Mouse (Mus musculus): ENCODE measurements at regions not wholly inside any gene's neighbourhood (a gene's known extent, or its start where the extent isn't known, plus 50 kb on each side); places are given as distances from the start of the nearest gene placed in this dataset.
A peak's percentile ranks its signal among the peaks of the same experiment; 100 is the strongest.
"Not testable (repeated sequence)": the region's sequence is repeated elsewhere in the genome, so short reads cannot be mapped to it uniquely, and the experiment has no call there.

DNA sequence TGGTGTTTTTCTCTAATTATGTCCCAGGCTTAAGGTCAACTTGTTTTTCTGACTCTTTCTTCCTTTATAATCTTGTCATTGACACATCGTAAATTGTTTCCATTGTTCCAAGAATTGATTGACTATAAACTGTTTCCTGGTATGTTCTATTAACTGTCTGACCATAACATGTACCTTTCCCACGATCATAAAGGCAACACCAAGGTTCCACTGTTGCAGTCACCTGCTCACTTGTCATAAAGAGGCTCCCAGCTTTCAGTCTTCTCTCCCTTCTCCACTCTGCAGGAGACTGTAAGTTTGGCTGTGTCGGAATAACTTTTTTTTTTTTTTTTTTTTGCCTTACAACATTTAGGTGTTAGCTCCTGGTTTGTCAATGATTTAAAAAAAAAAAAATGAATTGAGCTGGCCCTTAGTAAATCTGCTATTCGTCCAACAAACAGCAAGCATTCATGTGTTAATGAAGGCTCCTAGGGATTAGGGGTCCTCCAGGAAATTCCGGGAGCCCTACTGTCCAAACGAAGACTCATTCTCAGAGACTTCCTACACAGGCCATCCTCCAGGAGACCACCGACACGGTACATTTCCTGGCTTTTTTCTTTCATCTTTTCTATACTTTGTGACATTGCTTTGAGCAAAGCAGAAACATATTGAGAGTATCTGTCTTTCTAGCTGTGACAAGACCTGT is 122.2 kb upstream of the Trim24 start:
- no peak for DNase-seq

DNA sequence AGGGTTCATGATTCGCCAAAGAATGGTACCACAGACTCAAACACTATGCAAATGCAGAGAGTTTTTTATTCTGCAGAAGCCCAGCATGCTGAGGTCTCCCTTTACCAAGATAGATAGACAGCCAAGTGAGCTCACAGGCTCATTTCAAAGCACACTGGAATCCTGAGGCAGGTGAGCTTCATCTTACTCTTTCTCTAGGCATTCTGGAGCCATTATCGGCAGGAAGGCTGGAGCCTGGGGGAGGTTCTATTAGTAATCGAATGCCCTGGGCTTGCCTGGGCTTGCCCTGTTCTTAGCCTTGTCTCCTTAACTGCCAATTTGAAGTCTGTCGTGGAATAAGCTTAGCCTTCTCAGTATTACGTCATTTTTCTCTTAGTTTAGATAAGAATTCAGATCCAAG is 121.6 kb upstream of the Trim24 start:
- no peak for DNase-seq

DNA sequence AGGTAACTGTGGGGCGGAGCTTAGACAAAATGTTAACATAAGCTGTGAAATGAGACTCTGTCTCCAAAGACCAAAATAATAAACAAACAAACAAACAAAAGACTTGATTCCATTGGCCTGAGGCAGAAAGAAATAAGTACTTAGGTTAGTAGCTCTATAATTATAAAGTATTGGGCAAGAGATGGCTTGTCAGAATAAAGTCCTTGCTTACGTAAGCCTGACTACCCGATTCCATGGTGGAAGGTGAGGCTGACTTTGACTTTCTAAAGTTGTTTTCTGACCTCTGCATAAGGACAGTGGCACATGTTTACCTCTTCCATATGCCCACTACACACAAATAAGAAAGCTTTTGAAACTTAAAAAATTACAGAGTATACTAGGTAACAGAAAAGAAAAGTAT is 120.3 kb upstream of the Trim24 start:
- no peak for DNase-seq

DNA sequence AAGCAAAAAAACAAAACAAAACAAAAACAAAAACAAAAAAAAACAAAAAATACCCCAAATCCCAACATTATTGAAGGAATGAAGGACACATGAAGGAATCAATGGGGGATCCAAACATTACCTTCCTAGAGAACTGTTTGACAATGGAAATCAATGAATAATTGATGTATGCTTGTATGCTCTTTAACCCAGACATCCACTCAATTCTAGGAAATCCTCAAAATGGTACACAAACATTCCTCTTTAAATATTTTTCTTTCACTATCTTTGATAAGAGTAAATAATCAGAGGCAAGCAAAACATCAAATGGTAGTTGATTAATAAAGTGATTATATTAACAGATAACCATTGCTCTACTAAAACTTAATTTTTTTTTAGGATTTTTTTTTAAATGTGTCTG is 118.9 kb upstream of the Trim24 start:
- no peak for DNase-seq

DNA sequence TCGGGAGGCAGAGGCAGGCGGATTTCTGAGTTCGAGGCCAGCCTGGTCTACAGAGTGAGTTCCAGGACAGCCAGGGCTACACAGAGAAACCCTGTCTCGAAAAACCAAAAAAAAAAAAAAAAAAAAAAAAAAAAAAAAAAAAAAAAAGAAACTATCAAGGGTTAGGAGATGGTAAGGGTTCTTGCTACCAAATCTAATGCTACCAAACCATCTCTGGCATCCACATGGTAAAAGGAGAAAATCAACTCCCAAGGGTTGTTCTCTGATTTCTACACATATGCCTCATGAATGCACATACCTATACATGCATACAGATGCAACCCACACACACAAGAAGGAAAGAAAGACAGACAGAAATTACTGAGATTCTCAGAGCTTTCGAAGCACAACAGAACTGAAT is 109.6 kb upstream of the Trim24 start:
- DNase-seq = not testable (repeated sequence)

DNA sequence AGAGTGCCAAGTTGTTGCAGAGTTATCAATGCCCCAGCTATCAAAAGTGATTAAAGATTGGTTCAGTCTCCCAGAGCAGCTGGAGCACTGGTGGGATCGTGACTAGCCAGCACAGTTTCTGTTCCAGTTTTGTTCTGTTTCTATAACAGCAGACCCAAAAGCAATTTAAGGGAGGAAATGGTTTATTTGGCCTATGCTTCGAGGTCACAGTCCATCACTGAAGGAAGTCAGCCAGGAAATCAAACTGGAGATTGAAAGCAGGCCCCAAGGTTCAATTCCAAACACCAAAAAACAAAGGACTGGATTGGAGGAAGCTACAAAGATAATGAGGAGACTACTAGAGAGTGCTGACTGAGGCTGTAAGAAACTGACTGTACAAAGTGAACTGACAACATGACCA is 107.6 kb upstream of the Trim24 start:
- DNase-seq = no peak

DNA sequence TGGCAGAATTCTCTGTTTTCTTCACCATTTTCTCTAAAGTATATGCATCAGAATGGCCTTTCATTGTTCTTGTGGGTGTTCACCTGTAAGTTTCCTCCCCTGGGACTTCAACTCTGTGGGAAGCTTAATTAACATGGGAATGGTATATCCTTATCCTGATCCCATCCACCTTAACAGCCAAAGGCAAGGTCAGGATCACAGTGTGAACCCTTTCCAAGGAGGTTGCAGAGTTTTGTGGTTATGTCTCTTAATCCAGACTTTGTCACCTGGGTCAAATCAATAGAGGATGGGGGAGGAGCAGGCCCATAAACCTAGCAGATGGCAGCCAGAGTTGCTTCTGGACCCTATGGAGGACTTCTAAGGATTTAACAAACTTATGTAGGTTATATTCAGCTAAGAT is 102.9 kb upstream of the Trim24 start:
- DNase-seq = no peak

DNA sequence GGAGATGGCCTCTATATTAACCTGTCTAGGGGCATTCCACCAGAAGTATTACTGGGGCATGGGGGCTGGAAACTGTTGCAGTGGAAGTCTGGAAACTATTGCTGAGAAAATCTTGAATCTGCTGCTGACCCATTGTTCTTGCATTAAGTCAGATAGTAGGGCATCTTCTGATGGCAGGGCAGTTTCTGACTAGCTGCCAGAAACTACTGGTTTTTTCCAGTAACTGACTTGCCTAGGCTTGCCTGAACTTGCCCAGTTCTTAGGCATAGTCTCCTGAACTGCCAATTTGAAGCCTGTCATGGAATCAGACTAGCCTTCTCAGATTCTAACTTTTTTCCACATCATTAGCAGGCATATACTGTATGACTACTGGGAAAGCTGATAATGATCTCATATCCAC is 97.3 kb upstream of the Trim24 start:
- DNase-seq = no peak

DNA sequence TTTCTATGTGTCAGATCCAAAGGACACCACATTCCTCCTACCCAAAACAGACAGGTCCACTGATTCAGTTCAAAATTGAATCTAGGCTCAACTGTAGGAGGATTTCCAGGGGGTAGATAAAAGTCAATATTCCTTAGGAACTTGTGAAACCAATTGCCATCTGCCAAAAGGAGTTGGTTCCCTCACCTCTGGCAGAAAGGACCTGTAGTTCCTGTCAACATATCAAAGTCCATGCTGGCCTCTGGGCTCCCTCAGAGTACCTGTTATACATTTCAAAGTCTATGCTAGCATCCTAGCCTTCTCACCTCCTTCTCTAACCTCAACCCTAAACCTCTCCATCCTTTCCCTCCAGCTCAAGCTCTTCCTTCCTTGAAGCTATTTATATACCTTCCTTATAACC is 95.5 kb upstream of the Trim24 start:
- no peak for DNase-seq

DNA sequence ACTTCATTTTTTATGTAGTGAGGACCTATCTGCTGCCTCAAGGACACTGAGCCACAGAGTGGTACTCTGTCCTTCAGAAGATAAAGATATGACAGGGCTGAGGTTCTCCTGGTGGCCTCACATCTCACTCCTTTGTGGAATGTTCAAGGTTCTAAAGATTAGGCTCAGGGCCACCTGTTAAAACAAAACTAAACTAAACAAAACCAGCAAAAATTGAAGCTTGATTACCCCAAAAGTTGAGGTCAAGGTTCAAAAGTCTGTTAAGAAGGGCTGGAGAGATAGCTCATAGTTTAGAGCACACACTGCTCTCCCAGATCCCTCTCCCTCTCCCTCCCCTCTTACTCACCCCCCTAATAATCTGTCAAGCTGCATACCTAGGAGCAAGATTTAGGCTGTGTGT is 90.7 kb upstream of the Trim24 start:
- no peak for DNase-seq

DNA sequence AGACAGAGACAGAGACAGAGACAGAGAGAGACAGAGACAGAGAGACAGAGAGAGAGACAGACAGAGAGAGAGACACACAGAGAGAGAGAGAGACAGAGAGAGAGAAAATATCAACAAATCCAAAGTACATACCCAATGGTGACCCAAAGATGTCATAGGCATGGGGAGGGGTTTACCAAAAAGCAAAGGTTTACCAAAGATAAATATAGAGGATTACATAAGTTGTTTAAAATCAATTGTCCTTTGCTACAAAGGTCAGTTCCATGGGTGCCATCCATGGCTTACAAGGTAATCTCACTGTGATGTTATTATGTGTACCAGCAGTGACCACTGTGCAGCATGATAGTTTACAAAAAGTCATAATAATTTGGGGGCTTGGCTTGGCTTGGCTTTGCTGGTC is 88.7 kb upstream of the Trim24 start:
- DNase-seq = no peak

DNA sequence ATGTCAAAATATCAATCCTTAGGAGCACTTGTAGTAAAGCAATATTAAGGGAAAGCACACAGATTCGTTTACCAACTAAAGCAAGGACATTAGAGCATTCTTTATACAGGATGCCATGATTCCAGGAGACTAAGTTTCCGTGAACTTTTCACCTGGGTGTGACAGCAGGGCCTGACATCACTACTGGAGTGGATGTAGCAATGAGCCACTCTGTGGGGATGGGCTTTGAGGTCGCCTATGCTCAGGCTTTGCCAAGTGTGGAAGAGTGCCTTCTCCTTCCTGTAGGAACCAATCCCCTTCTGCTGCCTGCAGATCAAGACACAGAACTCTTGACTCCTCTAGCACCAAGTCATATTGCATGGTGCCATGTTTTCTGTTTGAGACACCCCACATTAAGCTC is 85.3 kb upstream of the Trim24 start:
- not testable (repeated sequence) for DNase-seq

DNA sequence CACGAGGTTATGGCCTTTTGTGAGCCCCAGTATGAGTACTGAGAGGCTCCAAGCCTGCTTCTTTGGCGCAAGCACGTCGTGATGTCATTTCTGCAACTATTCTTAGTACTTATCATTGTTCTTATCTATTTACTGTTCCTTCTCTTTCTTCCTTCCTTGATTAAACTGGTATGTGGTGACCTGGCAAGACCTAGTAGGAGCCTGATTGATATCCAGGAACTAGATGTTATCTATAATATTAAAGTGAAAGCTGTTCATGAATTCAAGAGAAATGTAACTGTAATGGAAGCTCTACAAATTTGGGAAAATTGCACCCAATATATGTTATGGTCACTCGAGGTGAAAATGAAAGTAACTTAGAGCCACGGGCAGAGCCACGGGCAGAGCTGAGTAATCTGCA is 84.9 kb upstream of the Trim24 start:
- DNase-seq = no peak

DNA sequence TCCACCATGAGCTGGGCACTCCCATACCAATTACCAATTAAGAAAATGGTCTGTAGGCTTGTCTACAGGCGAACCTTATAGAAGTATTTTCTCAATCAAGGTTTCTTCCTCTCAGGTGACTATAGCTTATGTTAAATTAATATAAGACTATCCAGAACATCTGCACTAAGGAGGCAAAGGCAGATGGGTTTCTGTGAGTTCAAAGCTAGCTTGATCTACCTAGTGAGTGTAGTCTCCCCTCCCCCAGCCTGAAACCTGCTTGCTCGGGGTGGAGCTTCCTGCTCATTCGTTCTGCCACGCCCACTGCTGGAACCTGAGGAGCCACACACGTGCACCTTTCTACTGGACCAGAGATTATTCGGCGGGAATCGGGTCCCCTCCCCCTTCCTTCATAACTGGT is 82.8 kb upstream of the Trim24 start:
- not testable (repeated sequence) for DNase-seq

DNA sequence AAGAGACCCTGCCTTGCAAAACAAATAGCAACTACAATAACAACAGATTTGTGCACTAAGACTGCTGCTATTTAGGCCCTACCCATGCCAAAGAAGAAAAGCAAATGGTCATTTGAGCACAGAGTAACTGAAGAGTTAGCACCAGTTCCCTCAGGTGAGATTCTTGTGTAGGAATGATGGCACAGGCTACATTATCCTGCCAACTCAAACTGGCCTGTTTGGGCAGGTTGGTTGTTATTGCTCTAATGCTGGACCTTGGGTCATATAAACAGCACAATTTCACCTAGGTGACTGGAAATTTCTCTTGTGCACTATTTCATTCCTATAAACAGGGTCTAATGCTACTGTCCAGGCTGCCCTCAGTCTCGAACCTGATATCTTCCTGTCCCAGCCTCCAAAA is 79.7 kb upstream of the Trim24 start:
- DNase-seq = no peak

DNA sequence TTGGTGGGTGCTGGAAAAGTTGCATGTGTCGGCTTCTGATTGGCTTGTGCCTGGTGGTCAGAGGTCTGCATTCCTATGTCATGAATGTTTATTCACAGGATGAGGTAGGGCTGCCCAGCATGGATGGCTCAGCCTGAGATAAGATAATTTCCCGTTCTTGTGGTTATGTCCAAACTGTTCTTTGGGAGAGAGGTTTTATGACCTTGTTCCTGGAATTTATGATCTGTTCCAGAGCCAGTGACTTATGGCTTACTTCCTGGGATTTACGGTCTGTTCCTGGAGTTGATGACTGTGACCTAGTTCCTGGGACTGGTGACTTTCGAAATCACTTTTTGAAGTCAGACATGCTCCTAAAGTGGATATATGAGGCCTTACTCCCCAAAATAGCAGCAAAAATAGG is 76.4 kb upstream of the Trim24 start:
- DNase-seq = peak; percentile 14

DNA sequence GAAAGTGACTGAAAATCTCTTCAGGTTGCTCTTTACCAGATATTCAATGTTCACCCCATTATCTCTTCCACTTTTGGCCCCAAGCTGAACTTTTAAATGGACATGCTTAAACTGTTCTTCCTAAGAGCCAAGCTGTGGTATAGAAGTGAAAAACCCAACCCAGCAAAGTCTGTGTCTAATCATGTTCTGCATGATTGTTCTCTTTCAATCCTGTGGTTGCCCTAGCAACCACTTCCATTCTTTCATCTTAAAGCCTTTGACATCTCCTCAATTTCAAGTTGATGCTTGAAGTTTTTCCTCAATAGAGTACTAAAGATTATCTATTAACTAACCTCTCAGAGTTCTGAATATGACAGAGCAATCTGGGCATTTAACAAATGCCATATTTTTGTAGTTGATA is 75.6 kb upstream of the Trim24 start:
- no peak for DNase-seq

DNA sequence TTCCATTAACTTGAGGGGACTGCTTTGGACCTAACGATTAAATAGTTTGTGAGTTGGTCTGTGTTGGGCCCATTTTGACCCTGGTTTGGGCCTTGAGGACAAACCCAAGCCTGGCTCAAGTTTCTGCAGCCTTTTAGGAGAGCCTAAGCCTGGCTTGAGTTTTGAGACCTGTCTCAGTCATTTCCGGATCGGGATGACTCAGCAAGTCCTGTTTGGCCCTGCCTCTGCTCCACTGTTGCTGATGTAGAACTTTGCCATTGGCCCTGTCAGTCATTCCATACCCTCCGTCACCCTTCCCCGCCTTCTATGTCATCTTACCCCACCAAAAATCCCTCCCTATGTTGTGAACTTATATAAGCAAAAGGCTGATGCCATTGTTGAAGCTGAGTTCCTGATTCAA is 67.4 kb upstream of the Trim24 start:
- DNase-seq = no peak

DNA sequence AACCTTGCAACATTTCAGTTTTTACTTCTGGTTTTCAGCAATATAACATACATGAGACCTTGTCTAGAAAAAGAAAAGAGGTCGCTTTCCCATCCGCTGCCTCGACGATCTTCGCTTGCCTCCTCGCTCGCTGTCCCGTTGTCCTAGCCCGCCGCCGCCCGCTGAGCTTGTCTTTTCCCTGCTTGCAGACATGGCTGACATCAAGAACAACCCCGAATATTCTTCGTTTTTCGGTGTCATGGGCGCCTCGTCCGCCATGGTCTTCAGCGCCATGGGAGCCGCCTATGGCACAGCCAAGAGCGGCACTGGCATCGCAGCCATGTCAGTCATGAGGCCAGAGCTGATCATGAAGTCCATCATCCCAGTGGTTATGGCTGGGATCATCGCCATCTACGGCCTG is 64.7 kb upstream of the Trim24 start:
- not testable (repeated sequence) for DNase-seq

DNA sequence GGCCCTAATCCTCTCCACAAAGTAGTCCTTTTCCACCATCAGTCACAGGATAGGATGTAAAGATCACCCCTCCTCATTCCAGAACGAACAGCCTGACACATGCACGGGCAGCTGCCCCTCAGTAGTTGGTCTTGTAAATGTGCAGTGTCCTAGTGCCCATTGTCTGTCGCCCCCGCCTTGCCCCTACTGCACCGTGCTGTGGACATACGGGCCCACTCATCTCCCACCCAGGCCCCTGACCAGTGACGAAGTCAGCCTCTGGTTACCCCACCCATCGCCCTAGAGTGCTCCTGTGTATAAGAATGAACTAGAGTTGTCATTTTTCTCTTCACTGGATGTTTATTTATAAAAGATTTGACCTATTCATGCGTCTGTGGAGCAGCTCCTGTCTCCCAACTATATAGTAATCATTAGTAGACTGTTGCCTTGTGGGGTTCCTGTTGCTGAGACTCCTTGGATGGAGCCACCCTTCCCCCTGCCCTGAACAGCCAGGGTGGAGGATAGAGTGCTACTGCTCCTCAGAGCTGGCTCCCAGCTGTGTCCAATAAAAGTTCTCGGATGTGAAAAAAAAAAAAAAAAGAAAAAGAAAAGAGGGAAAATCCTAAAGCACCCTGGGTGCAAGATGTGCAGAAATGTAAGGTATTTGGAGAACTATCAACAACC is 64.0 kb upstream of the Trim24 start:
- DNase-seq = not testable (repeated sequence)

DNA sequence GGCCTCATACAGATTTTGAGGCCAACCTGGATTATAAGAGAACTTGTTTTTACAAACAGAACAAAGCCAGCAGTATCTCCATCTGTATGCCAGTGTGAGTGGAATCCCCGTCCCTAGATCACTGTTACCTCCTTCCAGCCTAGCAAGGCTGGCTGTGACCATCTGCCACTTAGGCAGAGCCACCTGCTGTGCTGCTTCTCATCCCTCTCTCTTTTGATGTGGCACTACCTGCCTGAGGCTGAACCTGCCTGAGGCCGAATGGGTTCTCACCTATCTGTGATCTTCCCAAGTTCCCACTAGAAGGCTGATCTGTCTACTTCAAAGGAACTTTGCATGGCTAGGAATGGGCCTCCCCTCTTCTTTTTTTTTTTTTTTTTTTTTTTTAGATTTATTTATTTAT is 55.4 kb upstream of the Trim24 start:
- DNase-seq = not testable (repeated sequence)

Measured in adrenal gland, postnatal 10 days (tissue).